Mouse (Mus musculus) B cell, adult 2 months (primary cell): ENCODE data around the gene Ereg.
A peak's percentile ranks its signal among the peaks of the same experiment; 100 is the strongest.

Experiments
- DNase-seq, 2 experiments: peaks; one replicate each; pipeline ENCODE4 v3.0.0; 2022

Gene Ereg

DNA sequence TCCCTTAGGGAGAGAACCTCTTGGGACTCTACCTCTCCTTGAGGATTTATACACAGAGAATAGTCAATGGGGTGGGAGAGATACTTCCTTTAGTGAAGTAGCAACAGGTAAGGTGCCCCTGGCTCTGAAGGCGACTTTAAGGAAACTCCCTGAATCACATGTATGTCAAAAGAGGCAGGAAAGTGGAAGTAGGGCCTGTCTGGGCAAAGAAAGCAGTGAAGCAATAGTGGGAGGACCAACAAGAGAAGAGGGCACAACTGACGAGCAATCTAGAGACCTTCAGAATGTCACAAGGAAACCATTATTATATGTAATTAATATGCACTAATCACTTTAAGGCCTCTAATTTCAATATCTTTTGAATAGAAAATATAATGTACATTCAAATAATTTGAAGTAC lies 39.5 kb downstream of the Ereg start:
- DNase-seq: no peak

DNA sequence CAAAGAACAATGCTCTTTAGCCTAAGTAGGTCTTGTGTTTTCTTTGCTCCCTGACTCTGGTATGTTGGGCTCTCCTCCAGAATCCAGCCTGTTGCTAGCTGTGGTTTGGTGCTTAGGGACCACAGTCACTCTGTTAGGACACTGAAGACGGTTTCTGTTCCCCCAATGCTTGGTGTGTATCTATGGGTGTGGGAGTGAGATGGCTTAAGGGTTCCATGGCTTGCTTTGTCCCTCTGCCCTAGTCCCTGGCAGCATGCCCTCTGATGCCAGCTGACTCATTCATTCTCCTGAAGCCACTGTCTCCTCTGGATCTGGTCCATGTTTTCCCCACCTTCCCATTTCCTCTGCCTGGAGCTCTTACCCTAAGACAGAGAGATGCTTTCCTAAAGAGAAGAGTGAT lies 40.2 kb downstream of the Ereg start:
- no peak for DNase-seq

DNA sequence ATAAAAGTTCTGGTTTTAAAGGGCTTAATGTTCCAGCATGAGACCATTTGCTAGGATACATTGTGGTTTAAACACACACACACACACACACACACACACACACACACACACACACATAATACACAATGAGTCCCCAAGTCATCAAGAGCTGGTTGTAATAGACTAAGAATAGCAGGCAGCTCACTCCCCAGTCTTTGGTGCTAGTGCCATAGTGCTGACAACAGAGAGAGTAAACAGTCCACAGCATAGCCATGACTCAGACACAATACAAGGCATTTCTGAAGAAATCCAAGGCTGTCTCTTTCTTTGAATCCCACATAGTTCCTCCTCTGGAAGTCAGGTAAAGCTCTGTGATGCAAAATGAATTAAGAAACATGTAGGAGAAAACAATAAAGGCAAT lies 44.2 kb downstream of the Ereg start:
- DNase-seq: no peak

DNA sequence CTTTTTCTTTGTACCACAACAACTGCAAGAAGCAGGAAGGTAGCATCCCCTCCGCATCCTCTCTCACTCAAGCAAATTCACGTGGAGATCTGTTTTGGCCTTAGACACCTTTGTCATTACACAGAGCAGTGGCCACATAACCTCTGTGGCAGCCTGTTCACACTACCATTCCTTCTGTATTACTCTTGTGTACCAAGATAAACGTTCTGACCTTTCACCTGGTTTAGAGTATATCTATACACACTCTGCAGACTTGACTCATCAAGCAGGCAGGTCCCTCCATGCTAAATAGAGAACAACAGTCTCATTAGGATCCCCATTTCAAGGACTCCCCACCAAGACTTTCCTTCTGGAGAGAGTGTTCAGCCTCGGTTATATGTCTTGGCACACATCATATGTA lies 49.0 kb downstream of the Ereg start:
- no peak for DNase-seq

DNA sequence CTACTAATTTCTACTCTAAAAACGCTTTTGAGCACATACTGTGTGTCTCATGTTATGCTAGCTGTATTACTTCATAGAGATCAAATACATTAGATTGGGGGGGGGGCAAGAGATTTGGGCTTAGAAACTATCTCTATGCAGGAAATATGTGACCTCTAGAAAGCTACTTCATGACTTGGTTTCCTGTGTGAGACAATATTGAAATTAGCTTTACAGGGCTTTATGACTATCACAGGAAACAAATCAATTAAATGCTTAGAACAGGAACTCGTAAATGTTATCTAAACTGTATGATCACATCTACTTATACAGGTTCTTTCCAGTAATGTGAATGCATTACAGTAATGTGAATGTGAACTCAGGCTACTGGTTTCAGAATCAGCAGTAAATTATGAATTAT lies 49.7 kb downstream of the Ereg start:
- no peak for DNase-seq

DNA sequence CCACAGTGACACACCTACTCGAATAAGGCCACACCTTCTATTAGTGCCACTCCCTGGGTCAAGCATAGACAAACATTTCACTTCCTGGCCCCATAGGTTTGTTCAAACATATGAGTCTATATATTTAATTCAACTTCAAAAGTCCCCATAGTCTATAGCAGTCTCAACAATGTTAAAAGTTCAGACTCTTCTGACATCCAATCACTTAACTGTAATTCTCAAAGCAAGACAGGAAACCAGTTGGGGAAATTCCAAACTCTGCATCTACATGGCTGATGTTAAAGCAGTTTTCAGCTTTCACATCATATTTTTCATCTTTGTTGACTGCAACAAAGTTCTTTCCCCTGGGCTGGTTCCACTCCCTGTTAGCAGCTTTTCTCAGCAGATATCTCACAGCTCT lies 52.2 kb downstream of the Ereg start:
- no peak for DNase-seq

DNA sequence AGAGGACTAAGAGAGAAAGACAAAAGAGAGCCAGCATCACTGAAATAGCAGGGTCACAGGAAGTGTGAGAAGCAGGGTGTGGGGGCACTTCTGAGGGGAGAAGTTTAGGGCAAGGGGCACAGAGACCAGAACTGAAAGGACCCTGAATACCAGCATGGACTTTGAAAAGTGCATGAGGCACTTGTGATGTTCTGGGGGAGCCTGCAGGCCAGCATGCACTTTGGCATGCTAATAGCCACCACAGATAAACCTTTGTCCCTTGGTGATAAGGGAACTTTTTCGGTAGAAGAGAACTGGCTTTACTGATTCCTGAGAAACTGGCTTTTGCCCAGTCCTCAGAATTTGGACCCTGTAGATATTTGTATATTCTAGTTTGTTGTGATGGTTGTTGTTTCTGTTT lies 60.5 kb downstream of the Ereg start:
- DNase-seq: no peak

DNA sequence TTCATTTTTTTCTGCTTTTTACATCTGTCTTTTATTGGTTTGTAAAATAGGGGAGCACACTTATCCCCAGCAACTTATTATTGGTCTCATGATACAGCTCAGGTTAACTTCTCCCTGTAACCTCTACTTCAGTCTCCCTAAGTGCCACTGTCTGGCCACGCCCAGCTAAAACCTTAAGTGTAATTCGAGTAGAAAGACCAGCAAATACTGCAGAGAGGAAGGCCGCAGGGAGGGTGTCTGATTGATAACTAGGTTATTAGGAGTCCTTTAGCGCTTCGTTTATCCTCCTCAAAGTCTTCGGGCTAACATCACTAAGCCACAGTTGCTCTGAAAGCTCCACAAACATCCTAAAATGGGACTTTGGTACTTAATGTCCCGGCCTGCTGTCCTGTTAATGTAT lies 64.5 kb downstream of the Ereg start:
- DNase-seq: no peak

DNA sequence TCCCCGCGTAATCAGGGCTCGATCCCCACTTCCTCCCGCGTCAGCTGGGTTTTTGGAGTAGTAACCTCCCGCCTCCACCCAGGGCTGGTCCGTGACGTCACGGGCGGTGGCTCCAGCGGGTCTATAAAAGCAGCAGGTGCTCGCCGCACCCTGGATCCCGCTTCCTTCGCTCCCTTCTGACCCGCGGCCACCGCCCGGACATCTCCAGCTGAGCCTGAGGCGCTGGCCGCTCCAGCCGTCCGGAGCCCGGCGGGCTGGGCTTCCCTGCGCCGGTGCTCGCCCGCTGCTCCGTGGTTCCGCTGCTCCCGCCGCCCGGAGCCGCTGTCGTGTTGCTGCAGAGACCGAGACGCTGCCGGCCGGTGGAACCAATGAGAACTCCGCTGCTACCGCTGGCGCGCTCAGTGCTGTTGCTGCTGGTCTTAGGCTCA lies 65.0 kb downstream of the Ereg start, which contains the start of gene Areg:
Areg (plus strand) TSS at position 154 of the 428 bp plus-strand sequence.
- peak; percentile 49 to 56 for DNase-seq

DNA sequence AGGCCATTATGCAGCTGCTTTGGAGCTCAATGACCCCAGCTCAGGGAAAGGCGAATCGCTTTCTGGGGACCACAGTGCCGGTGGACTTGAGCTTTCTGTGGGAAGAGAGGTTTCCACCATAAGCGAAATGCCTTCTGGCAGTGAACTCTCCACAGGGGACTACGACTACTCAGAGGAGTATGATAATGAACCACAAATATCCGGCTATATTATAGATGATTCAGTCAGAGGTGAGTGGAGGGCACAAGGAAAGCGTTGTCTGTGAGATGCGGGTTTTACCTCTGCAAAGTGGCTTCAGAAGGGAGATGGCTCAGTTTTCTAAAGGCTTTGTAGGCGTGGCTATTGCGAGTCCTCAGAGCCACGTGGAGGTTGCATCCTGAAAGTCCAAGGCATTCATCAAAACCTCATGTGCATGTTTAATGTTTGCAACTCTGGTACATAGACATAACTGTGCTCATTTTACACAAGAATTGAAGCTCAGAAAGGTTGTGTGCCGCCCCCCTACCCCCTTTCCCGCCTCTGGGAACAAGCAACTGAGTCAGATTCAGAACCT lies 66.5 kb downstream of the Ereg start:
- DNase-seq: no peak
